Mouse (Mus musculus) lung, postnatal 0 days (tissue): Measurements from ENCODE around the gene Tmem8b.

Experiments
- CTCF ChIP-seq: IDR thresholded peaks from 2 replicates; pipeline ENCODE4 v1.5.1; 2016; ENCODE audit warnings: antibody characterized with exemption, mild to moderate bottlenecking
- EP300 ChIP-seq: IDR thresholded peaks from 2 replicates; pipeline ENCODE4 v1.6.1; 2016; ENCODE audit warnings: antibody characterized with exemption, mild to moderate bottlenecking, control low read depth

DNA sequence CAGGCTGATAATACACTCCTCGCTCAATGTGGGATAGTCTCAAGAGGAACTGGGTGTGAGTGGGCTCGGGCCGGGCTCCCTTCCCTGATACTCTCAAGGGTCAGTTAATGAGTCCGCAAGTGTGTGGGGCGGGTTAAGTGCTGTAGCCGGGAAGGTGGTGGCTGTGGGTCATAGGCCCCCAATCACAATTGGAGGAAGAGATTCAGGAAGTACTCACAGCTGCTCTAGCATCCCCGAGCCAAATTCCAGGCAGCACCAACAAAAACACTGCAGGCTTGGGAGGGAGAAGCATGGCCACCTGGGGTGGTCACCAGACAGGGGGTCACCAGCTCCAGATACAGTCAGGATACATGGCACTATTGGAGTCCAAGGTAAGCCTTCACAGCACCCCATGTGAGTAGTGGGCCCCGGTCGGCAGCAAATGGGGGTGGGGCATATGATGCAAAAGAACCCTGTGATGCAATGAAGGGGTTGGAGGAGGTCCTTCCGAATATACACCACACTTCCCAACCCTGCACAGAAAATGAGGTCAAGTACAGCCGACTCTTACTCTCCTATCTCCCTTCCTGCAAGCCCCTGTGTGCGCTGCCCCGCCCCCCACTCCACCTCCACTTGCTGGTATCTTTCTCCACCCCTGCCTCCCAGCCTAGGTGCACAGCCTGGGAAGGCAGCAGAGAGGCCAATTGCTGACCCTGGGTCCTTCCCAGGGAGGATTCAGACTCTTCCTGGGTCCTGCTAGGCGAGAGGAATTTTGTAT lies 61.2 kb downstream of the Tmem8b start, which contains the start of gene Spaar:
- TF ChIP-seq CTCF (no peak), EP300 (peak; percentile 72; the same call in 1 of the 2 replicates)
